Mouse (Mus musculus) CH12.LX (cell line): Measurements from ENCODE around the gene Atp1a3. TPM values are rescaled to one million over a fixed set of nuclear protein-coding genes. Genes with fewer than 3 reads are reported as not detected.
A peak's percentile ranks its signal among the peaks of the same experiment; 100 is the strongest.

ENCODE experiments used
- DNase-seq: peaks from one replicate; pipeline ENCODE4 v3.0.0-alpha.2; 2013; ENCODE audit errors: extremely low read depth
- H3K27ac ChIP-seq: 2 replicates; pipeline ENCODE4 v1.5.1; 2012; ENCODE audit warnings: low read depth, mild to moderate bottlenecking, control low read depth, moderate library complexity; ENCODE audit not compliant: insufficient read depth
- H3K27me3 ChIP-seq: replicated peaks from 2 replicates; pipeline ENCODE3; 2012; ENCODE audit warnings: inconsistent platforms
- H3K36me3 ChIP-seq, 2 experiments: replicated peaks in 1 of 2; 2 replicates each; pipeline versions ENCODE3 to v1.6.1; 2012; ENCODE audit warnings: inconsistent platforms in 1 of 2, low read length in 1 of 2, mild to moderate bottlenecking in 1 of 2, mixed read lengths in 1 of 2, moderate library complexity in 1 of 2; ENCODE audit not compliant: control insufficient read depth in 1 of 2, insufficient read depth in 1 of 2
- H3K4me1 ChIP-seq, 2 experiments: 2 replicates each; pipeline ENCODE4 v1.6.1; 2012; ENCODE audit warnings: inconsistent platforms in 1 of 2, moderate library complexity in 1 of 2; ENCODE audit not compliant: insufficient read depth in 2 of 2, control insufficient read depth in 1 of 2
- H3K4me2 ChIP-seq: 2 replicates; pipeline ENCODE4 v1.6.1; 2012; ENCODE audit warnings: low read depth, mild to moderate bottlenecking, control low read depth; ENCODE audit not compliant: poor library complexity, insufficient read depth, severe bottlenecking
- H3K4me3 ChIP-seq, 3 experiments: fragments of 150-350 bp in 1 of 3; sonication (generic) in 1 of 3; replicated peaks in 1 of 3; 2 replicates each; pipeline versions ENCODE3 to v1.5.1; 2011 to 2012; ENCODE audit warnings: low read depth in 2 of 3, low read length in 2 of 3, mild to moderate bottlenecking in 2 of 3, moderate library complexity in 2 of 3, control low read depth in 1 of 3, improper control_type of control experiment in 1 of 3, inconsistent platforms in 1 of 3, mixed read lengths in 1 of 3; ENCODE audit not compliant: poor library complexity in 1 of 3
- H3K79me2 ChIP-seq: replicated peaks from 2 replicates; pipeline ENCODE4 v1.6.1; 2012; ENCODE audit warnings: mild to moderate bottlenecking, moderate library complexity; ENCODE audit not compliant: control insufficient read depth, poor library complexity, insufficient read depth, severe bottlenecking; ENCODE audit errors: extremely low read depth
- H3K9ac ChIP-seq: 2 replicates; pipeline ENCODE4 v1.6.1; 2012; ENCODE audit warnings: low read depth, mild to moderate bottlenecking, control low read depth, moderate library complexity; ENCODE audit not compliant: insufficient read depth
- H3K9me3 ChIP-seq: replicated peaks from 2 replicates; pipeline ENCODE3; 2012; ENCODE audit warnings: low read length, inconsistent platforms, mixed read lengths
- CTCF ChIP-seq, 2 experiments: IDR thresholded peaks in 1 of 2; conservative IDR thresholded peaks in 1 of 2; 2 replicates each; pipeline ENCODE4 v1.5.1; 2011 to 2012; ENCODE audit warnings: low read depth in 2 of 2, low read length in 2 of 2, improper control_type of control experiment in 1 of 2, inconsistent platforms in 1 of 2, mild to moderate bottlenecking in 1 of 2, moderate library complexity in 1 of 2
- E2F4 ChIP-seq: IDR thresholded peaks from 2 replicates; pipeline ENCODE4 v1.6.1; 2011; ENCODE audit warnings: low read depth, low read length, improper control_type of control experiment; ENCODE audit not compliant: insufficient replicate concordance
- JUN ChIP-seq: IDR thresholded peaks from 2 replicates; pipeline ENCODE4 v1.6.1; 2011; ENCODE audit warnings: low read depth, mild to moderate bottlenecking, low read length, improper control_type of control experiment, moderate library complexity; ENCODE audit not compliant: insufficient read depth
- MAFK ChIP-seq: IDR thresholded peaks from 2 replicates; pipeline ENCODE4 v1.6.1; 2011; ENCODE audit warnings: low read length, improper control_type of control experiment; ENCODE audit not compliant: insufficient replicate concordance
- MAZ ChIP-seq: IDR thresholded peaks from 2 replicates; pipeline ENCODE4 v1.6.1; 2012; ENCODE audit warnings: low read depth, mild to moderate bottlenecking, inconsistent platforms, low read length, improper control_type of control experiment, moderate library complexity
- NRF1 ChIP-seq: IDR thresholded peaks from 2 replicates; pipeline ENCODE4 v1.6.1; 2014; ENCODE audit warnings: low read depth, mild to moderate bottlenecking, inconsistent platforms, low read length, improper control_type of control experiment, moderate library complexity
- PAX5 ChIP-seq: IDR thresholded peaks from 2 replicates; pipeline ENCODE4 v1.6.1; 2012; ENCODE audit warnings: low read length, inconsistent platforms, mixed read lengths
- POLR2AphosphoS2 ChIP-seq: IDR thresholded peaks from 2 replicates; pipeline ENCODE4 v1.6.1; 2011; ENCODE audit warnings: low read depth, low read length, improper control_type of control experiment
- SIN3A ChIP-seq: IDR thresholded peaks from 2 replicates; pipeline ENCODE4 v1.6.1; 2012; ENCODE audit warnings: low read length, improper control_type of control experiment, inconsistent platforms
- SMC3 ChIP-seq: IDR thresholded peaks from 2 replicates; pipeline ENCODE4 v1.6.1; 2011; ENCODE audit warnings: low read depth, low read length, improper control_type of control experiment
- TBP ChIP-seq: conservative IDR thresholded peaks from 2 replicates; pipeline ENCODE4 v1.6.1; 2011; ENCODE audit warnings: low read depth, low read length, improper control_type of control experiment
- TCF12 ChIP-seq: IDR thresholded peaks from 2 replicates; pipeline ENCODE4 v1.6.1; 2014; ENCODE audit warnings: low read depth, mild to moderate bottlenecking, inconsistent platforms, low read length, improper control_type of control experiment
- USF1 ChIP-seq: IDR thresholded peaks from 2 replicates; pipeline ENCODE4 v1.6.1; 2014; ENCODE audit warnings: low read depth, mild to moderate bottlenecking, inconsistent platforms, low read length, improper control_type of control experiment
- USF2 ChIP-seq: conservative IDR thresholded peaks from 2 replicates; pipeline ENCODE4 v1.6.1; 2011; ENCODE audit warnings: low read depth, low read length, improper control_type of control experiment
- dilution Hi-C: fragments of 300-500 bp; cut with MboI; formaldehyde crosslinking; loops from 2 replicates; pipeline ENCODE4 v1.14.3; 2020; ENCODE audit warnings: low sequenced_read_pairs; ENCODE audit not compliant: extremely low pct_unique_long_range_greater_than_20kb, extremely low pct_ligation_motif_present
- in situ Hi-C: fragments of 300-500 bp; cut with MboI; formaldehyde crosslinking; loops from 3 replicates; pipeline ENCODE4 v1.14.3; 2019; ENCODE audit warnings: low sequenced_read_pairs, low pct_ligation_motif_present, low pct_unique_long_range_greater_than_20kb, mixed read lengths
- polyA plus RNA-seq: library from polyadenylated mRNA; unstranded; fragments of >175 nt; gene quantifications from 2 replicates; pipeline ENCODE4 v1.2.1, GENCODE M21; 2012; ENCODE audit warnings: low read depth; ENCODE audit not compliant: insufficient read length
- total RNA-seq, 2 experiments: library from RNA; depleted of rRNA; stranded (reverse); fragments of 300-350 nt in 1 of 2; fragments of >200 nt in 1 of 2; gene quantifications; 2 replicates each; pipeline ENCODE4 v1.2.3; 2012 to 2014

The Atp1a3 gene
- total RNA-seq (2012; rRNA removed) (0.08 and 0.17 TPM in 2 replicates), total RNA-seq (2014; rRNA removed) (not detected in 2 replicates), polyA plus RNA-seq (0.15 and 0.24 TPM in 2 replicates)

- no peak for TF ChIP-seq TCF12
- TF ChIP-seq NRF1, result no peak
- TF ChIP-seq SMC3, result no peak
- H3K4me1 ChIP-seq, result peaks cover 3 to 4% of the 10 kb centered on the region in 2 experiments; a peak in 2 of 4 replicates
- peaks cover 0 to 2% of the 10 kb centered on the region in 2 experiments for H3K36me3 ChIP-seq
- H3K27ac ChIP-seq, result no peak within 1 kb of the TSS
- in situ Hi-C loops, result no loop called here
- H3K27me3 ChIP-seq, result peaks cover 66% of the 10 kb centered on the region
- peaks cover 2% of the 10 kb centered on the region for H3K9me3 ChIP-seq
- H3K4me3 ChIP-seq, result no peak within 1 kb of the TSS
- 0 out of 2 replicates have a peak within 1 kb of the TSS, but pooled peaks have one; percentile 1 for H3K4me2 ChIP-seq
- DNase-seq, result no peak
- no peaks in the 10 kb centered on the region for H3K79me2 ChIP-seq
- dilution Hi-C loops, result no loop called here
- H3K9ac ChIP-seq, result no peak within 1 kb of the TSS
These were observed at the start of gene Atp1a3 for GRCm38 (mm10) chr7:25005421-25006065. Gene Atp1a3, minus strand, starts transcription at chr7:25005958.

GRCm38 (mm10) chr7:25052587-25052986 lies 46.8 kb upstream of the Atp1a3 start:
- Histone ChIP-seq H3K4me1 (peaks cover 6 to 17% of the 10 kb centered on the region in 2 experiments; a peak in 3 of 4 replicates), H3K9me3 (no peaks in the 10 kb centered on the region), H3K27me3 (peaks cover 3% of the 10 kb centered on the region), H3K79me2 (no peaks in the 10 kb centered on the region), H3K9ac (no peak overlapping the region), H3K36me3 (no peaks in the 10 kb centered on the region), H3K27ac (no peak overlapping the region), H3K4me3 (no peak overlapping the region), H3K4me2 (no peak overlapping the region)
- dilution Hi-C loops, result no loop called here
- no peak for DNase-seq
- in situ Hi-C loops, result no loop called here
- TF ChIP-seq MAZ (no peak), POLR2AphosphoS2 (no peak), E2F4 (no peak)

GRCm38 (mm10) chr7:25049295-25049930 lies 43.7 kb upstream of the Atp1a3 start:
- Histone ChIP-seq H3K79me2 (no peaks in the 10 kb centered on the region), H3K36me3 (peaks cover 0 to 4% of the 10 kb centered on the region in 2 experiments), H3K9ac (no peak overlapping the region), H3K4me2 (peak overlapping the region; percentile 5; the same call in 1 of the 2 replicates), H3K27ac (no peak overlapping the region), H3K27me3 (peaks cover 3% of the 10 kb centered on the region), H3K4me1 (peaks cover 6 to 17% of the 10 kb centered on the region in 2 experiments; a peak in 3 of 4 replicates), H3K9me3 (no peaks in the 10 kb centered on the region), H3K4me3 (no peak overlapping the region)
- TF ChIP-seq USF1 (no peak), MAFK (peak; percentile 65; the same call in 1 of the 2 replicates), JUN (no peak), SIN3A (no peak), USF2 (no peak), CTCF (conservative IDR thresholded peaks at IDR 0.05 in 1 of 2, IDR thresholded peaks at IDR 0.05 in 1 of 2; ENCODE audit: low read depth in 2 of 2, low read length in 2 of 2) (no peak), PAX5 (no peak), TBP (no peak)
- dilution Hi-C loops, result no loop called here
- in situ Hi-C loops, result no loop called here
- peak; percentile 67 for DNase-seq
